Mouse (Mus musculus) liver, embryonic 14 days (tissue): ENCODE results near the gene Traf3ip2. TPM values are rescaled to one million over a fixed set of nuclear protein-coding genes. Genes with fewer than 3 reads are reported as not detected.

Experiments
- polyA plus RNA-seq: library from polyadenylated mRNA; depleted of rRNA; stranded (reverse); fragments of >200 nt; gene quantifications from 2 replicates; pipeline ENCODE4 v1.2.3, GENCODE M21; 2012; rRNA removed

The Traf3ip2 gene
- 0.98 and 1.2 TPM in 2 replicates for polyA plus RNA-seq

DNA sequence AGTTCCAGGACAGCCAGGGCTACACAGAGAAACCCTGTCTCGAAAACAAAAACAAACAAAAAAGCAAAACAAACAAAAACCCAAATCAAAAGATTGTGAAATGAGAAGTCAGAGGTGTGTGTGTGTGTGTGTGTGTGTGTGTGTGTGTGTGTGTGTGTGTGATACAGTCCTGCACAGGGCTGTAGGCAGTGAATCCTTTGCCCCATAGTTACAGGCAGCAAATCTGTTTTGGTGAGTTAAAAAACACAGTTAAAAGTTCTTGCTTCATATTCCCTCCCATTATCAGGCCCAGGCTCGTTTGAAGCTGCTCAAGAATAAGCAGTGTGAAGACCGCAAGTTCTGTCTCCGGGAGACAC lies at the start of gene Traf3ip2:
Gene Traf3ip2, plus strand, starts transcription at position 302 of the 356 bp plus-strand sequence.

Other genes with a start within 250 kb of the Traf3ip2 start
- gene Fyn, start 244.1 kb upstream of the Traf3ip2 start, polyA plus RNA-seq: 9.8 and 10.7 TPM in 2 replicates
- 9.8 and 10.9 TPM in 2 replicates for gene Rev3l, start 119.2 kb downstream of the Traf3ip2 start, polyA plus RNA-seq